Mouse (Mus musculus): ENCODE measurements at regions not wholly inside any gene's neighbourhood (a gene's known extent, or its start where the extent isn't known, plus 50 kb on each side); places are given as distances from the start of the nearest gene placed in this dataset.

- DNase-seq (ENCODE audit: low read depth) = no peak
These were observed 52.0 kb downstream of the Gm11983 start for GRCm38 (mm10) chr11:6785471-6785870.

GRCm38 (mm10) chr11:6782826-6783225 is 54.6 kb downstream of the Gm11983 start:
- DNase-seq (ENCODE audit: low read depth) = no peak

- no peak for DNase-seq (ENCODE audit: low read depth)
These were observed 57.7 kb downstream of the Gm11983 start for GRCm38 (mm10) chr11:6779752-6780151.

- DNase-seq (ENCODE audit: low read depth) = no peak
These were observed 58.7 kb downstream of the Gm11983 start for GRCm38 (mm10) chr11:6778596-6779360.

- no peak for DNase-seq (ENCODE audit: low read depth)
These were observed 59.9 kb downstream of the Gm11983 start for GRCm38 (mm10) chr11:6777566-6777965.

GRCm38 (mm10) chr11:6774656-6775055 is 62.8 kb downstream of the Gm11983 start:
- DNase-seq (ENCODE audit: low read depth) = no peak

GRCm38 (mm10) chr11:6773951-6774350 is 63.5 kb downstream of the Gm11983 start:
- no peak for DNase-seq (ENCODE audit: low read depth)

- DNase-seq (ENCODE audit: low read depth) = no peak
These were observed 64.1 kb downstream of the Gm11983 start for GRCm38 (mm10) chr11:6773364-6773763.

- no peak for DNase-seq (ENCODE audit: low read depth)
These were observed 68.1 kb downstream of the Gm11983 start for GRCm38 (mm10) chr11:6769437-6769765.

- DNase-seq (ENCODE audit: low read depth) = peak; percentile 21
These were observed 68.6 kb downstream of the Gm11983 start for GRCm38 (mm10) chr11:6768599-6769436.

GRCm38 (mm10) chr11:6766725-6767124 is 70.7 kb downstream of the Gm11983 start:
- DNase-seq (ENCODE audit: low read depth) = no peak

- DNase-seq (ENCODE audit: low read depth) = no peak
These were observed 72.0 kb downstream of the Gm11983 start for GRCm38 (mm10) chr11:6765333-6765957.

GRCm38 (mm10) chr11:6764186-6764585 is 73.3 kb downstream of the Gm11983 start:
- no peak for DNase-seq (ENCODE audit: low read depth)

- no peak for DNase-seq (ENCODE audit: low read depth)
These were observed 74.5 kb downstream of the Gm11983 start for GRCm38 (mm10) chr11:6763001-6763400.

GRCm38 (mm10) chr11:6761876-6762628 is 75.4 kb downstream of the Gm11983 start:
- DNase-seq (ENCODE audit: low read depth) = no peak

GRCm38 (mm10) chr11:6759578-6759977 is 77.9 kb downstream of the Gm11983 start:
- no peak for DNase-seq (ENCODE audit: low read depth)

GRCm38 (mm10) chr11:6739439-6739838 is 81.1 kb downstream of the Ramp3 start:
- no peak for DNase-seq (ENCODE audit: low read depth)

GRCm38 (mm10) chr11:6738581-6738980 is 80.3 kb downstream of the Ramp3 start:
- DNase-seq (ENCODE audit: low read depth) = no peak

GRCm38 (mm10) chr11:6738163-6738562 is 79.8 kb downstream of the Ramp3 start:
- no peak for DNase-seq (ENCODE audit: low read depth)

GRCm38 (mm10) chr11:6734746-6735430 is 76.6 kb downstream of the Ramp3 start:
- no peak for DNase-seq (ENCODE audit: low read depth)

GRCm38 (mm10) chr11:6731505-6731904 is 73.2 kb downstream of the Ramp3 start:
- DNase-seq (ENCODE audit: low read depth) = no peak
